Mouse (Mus musculus) kidney, postnatal 25 days (tissue): ENCODE results near the gene Spata1.

ENCODE experiments used
- DNase-seq, 2 experiments: peaks; one replicate each; pipeline ENCODE4 v3.0.0; 2021; ENCODE audit warnings: mixed read lengths in 2 of 2

The Spata1 gene

DNA sequence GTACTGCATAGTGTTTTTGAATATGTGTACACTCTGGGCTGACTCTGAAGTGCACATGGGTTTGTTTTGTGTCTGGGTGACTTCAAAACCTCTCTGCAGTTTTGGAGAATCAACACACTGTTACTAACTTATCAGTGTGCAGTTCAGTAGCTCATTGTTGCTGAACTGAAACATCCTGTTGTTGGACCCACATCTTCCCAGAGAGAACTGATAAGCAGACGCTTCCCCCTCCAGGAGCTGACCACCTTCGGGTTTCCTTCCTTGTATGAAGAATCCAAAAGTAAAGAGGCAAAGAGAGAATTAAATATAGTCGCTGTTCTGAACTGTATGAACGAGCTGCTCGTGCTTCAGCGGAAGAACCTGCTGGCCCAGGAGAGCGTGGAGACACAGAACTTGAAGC lies 80.7 kb downstream of the Spata1 start:
- no peak for DNase-seq

DNA sequence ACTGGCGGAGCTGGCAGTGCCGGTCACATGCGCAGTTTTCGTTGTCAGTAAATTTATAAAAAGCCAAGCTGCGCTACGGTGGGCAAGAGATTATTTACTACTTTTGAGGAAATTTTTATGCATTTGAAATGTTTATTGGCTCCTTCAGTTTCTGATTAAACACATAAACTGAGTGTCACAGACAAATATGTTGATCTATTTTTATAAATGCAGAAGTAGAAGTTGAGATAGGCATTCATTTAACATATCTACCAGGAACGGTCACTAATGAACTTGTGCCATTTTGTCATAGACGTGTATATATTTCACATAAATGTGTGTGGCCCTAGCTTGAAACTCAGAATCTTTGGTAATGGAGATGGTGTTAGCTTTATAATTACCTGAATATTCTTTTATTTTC lies 81.7 kb downstream of the Spata1 start:
- no peak for DNase-seq

DNA sequence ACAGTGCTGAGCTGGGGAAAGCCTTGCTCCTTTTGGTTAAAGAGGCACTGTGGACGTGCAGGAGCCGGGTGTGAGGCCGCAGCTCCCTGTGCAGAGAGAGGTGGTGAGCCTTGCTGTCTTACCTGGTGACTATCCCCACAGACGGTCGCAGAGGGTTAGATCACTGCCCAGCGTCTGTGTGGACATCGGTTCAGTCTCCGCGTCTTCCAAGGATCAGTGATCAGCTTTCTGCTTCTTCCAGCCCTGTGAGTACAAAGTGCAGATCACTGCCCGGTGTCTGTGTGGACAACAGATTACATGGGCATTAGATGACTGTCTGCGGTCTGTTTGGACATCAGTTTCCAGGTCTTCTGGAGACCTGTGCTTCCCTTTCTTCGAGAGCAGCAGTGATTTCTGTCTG lies 85.0 kb downstream of the Spata1 start:
- DNase-seq = peak; percentile 35 to 66

DNA sequence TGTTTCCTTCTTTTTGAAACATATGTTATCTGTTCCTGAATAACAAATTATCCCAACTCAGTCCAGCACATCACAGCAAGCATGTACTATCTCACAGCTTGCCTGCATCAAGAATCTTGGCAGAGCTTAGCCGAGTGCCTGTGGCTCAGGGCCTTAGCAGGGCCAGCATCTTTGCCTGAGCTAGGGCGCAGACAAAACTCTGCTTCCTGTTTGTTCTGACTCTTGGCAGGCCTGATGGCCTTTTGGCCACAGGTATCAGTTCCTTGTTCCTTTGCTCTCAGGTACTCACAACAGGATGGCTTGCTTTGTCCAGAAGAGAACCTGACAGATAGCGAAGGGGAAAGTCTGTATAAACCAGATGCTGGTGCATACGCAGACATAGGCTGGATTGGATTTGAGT lies 85.6 kb downstream of the Spata1 start:
- no peak for DNase-seq

DNA sequence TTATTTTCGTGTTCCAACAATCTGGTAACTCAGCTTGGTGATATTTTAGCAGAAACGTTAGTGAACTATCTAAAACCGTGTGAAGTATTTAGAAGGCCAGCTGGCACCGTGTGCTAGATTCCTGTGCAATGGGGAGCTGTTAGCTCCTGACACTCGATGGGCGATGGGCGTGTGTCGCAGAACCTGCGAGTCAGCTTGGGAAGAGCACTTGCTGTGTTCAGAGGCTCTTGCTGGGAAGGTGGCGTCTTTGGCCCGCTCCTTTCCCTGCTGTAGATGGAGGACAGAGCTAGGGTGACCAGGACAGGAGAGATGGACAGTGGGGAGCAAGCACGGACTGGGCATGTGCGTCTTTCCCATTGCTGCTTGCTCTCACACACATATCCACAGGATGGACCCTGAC lies 86.5 kb downstream of the Spata1 start:
- DNase-seq = no peak

DNA sequence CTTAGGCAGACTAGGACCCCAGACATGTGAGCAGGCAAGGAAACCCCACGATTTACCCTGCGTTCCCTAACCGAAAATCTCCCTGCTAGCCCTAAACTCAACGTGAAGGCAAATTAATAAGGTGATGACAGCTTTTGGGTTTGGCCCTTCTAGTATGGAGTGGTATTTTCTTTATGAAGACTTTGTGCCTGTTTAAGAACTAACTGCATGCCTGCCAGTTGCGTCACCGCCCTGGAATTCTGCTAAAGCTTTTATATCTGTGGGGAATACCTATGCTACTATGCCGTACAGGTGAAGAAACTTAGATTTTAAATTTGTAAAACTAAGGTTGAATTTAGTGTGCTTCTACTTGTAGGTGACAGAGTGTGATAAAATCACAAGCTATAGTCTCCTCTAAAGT lies 87.1 kb downstream of the Spata1 start:
- no peak for DNase-seq

DNA sequence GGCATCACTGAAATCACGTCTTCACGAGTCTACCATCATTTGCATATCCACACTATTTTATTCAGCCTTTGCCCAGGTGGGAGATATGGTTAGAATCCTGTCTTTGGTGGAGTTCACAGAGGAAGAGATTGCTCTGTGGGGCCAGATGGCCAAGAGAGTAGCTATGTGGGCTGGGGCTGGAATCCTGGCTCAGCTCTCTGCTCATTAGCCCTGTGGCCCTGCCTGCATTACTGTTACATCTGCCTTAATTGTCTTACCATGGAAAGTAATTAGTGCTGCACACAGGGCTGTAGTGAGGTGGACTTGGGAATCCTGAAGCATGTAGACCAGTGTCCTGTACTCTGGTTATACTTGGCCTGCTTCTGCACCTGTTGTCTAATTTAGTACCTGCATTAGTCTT lies 87.5 kb downstream of the Spata1 start:
- no peak for DNase-seq

DNA sequence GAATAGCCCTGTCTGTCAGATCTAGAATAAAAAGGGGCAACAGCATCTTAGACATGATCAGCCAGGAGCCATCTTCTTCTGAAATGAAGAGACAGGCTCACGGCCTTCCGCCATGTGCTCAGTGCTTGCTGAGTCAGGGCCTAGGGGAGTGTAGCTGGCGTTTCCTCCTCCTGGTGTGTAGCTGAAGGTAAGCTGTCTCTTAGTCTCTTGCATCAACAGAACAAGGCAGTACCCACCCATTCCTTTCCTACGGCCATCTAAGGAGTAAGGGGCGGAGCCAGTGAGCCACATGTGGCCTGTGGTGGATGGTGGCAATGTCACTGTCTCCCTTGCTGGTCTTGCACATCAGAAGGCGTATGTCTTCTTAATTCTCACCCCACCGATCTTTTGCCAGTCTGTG lies 89.4 kb downstream of the Spata1 start:
- no peak for DNase-seq
